Mouse (Mus musculus): Measurements from ENCODE around the gene Pitpnc1. TPM values are rescaled to one million over a fixed set of nuclear protein-coding genes. Genes with fewer than 3 reads are reported as not detected.

The Pitpnc1 gene
- polyA plus RNA-seq, 1 experiment from 2014 or later: 20.8 TPM

DNA sequence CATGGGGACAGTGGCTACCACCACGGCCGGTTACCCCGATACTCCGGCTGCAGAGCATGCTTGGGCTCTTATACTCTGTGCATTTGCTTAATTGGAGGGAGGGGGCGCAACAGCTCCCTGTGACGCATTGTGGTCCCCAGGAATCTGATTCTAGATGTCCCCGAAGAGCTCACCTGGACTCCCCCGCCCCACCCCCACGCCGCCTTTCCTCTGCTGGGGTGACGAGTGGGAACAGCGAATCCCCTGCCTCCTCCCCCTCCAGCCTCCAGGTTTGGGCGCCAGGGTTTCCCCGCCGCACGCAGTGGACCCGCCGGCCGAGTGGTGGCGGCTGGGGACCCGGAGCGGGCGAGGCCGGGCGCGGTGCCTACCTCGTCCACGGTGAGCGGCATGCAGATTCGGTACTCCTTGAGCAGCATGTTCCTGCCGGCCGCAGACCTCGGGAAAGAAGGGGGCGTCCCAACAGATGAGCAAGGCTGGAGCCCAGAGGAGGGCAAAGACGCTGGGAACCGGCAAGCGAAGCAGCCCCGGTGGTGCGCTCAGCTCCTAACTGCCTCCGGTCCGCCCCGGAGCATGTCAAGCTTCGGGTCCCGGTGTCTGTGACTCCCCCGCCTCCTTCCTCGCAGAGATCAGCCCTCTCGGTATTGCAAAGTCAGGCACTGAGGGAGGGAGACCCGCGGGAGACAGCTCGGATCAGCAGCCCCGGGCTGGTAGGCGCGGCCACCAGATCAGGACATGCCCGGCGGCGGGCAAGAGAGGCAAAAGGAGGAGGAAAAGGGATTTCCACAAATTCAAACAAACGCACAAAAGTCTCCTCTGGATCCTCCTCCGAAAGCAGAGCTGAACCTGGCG, 752 bp downstream of the Pitpnc1 start:
- H3K27me3 ChIP-seq (ENCODE audit: control insufficient read depth, insufficient read depth, low read length): no peaks in the 10 kb centered on the region
- peak overlapping the region; percentile 70 for H3K4me2 ChIP-seq (ENCODE audit: low read depth, low read length)
- peak overlapping the region; percentile 95 for H3K27ac ChIP-seq (ENCODE audit: low read length)
- H3K36me3 ChIP-seq (ENCODE audit: control insufficient read depth, insufficient read depth): no peaks in the 10 kb centered on the region
- H3K4me3 ChIP-seq (ENCODE audit: low read length): peak overlapping the region; percentile 72
- H3K4me1 ChIP-seq (ENCODE audit: control insufficient read depth, insufficient read depth, low read length): peaks cover 18% of the 10 kb centered on the region
- under 1% methylated on average over 59 of the region's 59 CpGs for WGBS
- peak; percentile 53 for ATAC-seq (replicated peaks; ENCODE audit: extremely low read depth, insufficient read depth, low FRiP score)
- H3K9ac ChIP-seq (ENCODE audit: low read length): peak overlapping the region; percentile 92
- H3K9me3 ChIP-seq (replicated peaks; ENCODE audit: control insufficient read depth, low read length): no peaks in the 10 kb centered on the region

GRCm38 (mm10) chr11:107469031-107469522, 1.4 kb downstream of the Pitpnc1 start:
- Histone ChIP-seq H3K4me2 (ENCODE audit: low read depth, low read length) (peak overlapping the region; percentile 70), H3K27ac (ENCODE audit: low read length) (peak overlapping the region; percentile 95), H3K27me3 (ENCODE audit: control insufficient read depth, insufficient read depth, low read length) (no peaks in the 10 kb centered on the region), H3K9ac (ENCODE audit: low read length) (peak overlapping the region; percentile 92), H3K36me3 (ENCODE audit: control insufficient read depth, insufficient read depth) (no peaks in the 10 kb centered on the region), H3K4me3 (ENCODE audit: low read length) (peak overlapping the region; percentile 72), H3K9me3 (replicated peaks; ENCODE audit: control insufficient read depth, low read length) (no peaks in the 10 kb centered on the region), H3K4me1 (ENCODE audit: control insufficient read depth, insufficient read depth, low read length) (peaks cover 18% of the 10 kb centered on the region)
- ATAC-seq (replicated peaks; ENCODE audit: extremely low read depth, insufficient read depth, low FRiP score): peak; percentile 79
- WGBS: under 1% methylated on average over 38 of the region's 38 CpGs

- Histone ChIP-seq H3K27ac (ENCODE audit: low read length) (peak overlapping the region; percentile 95), H3K9ac (ENCODE audit: low read length) (peak overlapping the region; percentile 92), H3K9me3 (replicated peaks; ENCODE audit: control insufficient read depth, low read length) (no peaks in the 10 kb centered on the region), H3K27me3 (ENCODE audit: control insufficient read depth, insufficient read depth, low read length) (no peaks in the 10 kb centered on the region), H3K36me3 (ENCODE audit: control insufficient read depth, insufficient read depth) (no peaks in the 10 kb centered on the region), H3K4me3 (ENCODE audit: low read length) (peak overlapping the region; percentile 72), H3K4me1 (ENCODE audit: control insufficient read depth, insufficient read depth, low read length) (peaks cover 18% of the 10 kb centered on the region), H3K4me2 (ENCODE audit: low read depth, low read length) (peak overlapping the region; percentile 70)
- ATAC-seq (replicated peaks; ENCODE audit: extremely low read depth, insufficient read depth, low FRiP score): no peak
- WGBS: 20% methylated on average over 16 of the region's 16 CpGs
Observed at GRCm38 (mm10) chr11:107468252-107469030, 2.1 kb downstream of the Pitpnc1 start.

DNA sequence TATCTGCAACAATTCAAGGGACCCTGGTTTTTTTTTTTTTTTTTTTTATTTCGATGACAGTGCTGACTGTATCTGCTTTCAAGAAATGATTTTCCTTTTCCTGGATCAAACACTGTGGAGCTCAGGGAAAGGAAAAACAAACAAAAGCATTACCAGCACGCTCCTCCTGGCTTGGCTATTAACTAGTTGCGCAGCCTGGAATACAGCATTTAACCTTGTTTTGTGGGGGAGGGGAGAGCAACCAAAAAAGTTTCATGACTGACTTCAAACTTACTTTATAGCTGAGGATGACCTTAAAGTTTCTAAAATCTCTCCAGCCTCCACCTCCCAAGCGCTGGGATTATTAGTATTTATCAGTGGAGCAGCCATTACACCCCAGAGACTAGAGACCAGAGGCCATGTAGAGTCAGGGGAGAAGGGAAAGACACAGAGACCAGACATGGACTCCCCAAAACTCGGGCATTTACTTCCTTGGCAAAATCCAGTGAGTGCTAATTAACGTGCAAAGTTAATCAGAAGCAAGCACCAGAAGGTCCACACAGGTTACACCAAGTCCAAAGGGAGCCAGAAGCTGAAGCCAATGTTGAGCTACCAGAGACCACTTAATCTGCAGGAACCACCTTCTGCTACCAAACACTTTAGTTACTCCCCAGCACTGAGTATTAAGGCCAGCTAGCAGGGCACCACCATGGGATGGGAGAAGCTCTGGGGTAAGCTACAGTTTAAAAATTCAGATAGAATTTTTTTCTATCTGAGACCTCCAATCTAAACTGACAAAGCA, 3.7 kb downstream of the Pitpnc1 start:
- Histone ChIP-seq H3K4me1 (ENCODE audit: control insufficient read depth, insufficient read depth, low read length) (peaks cover 17% of the 10 kb centered on the region), H3K9ac (ENCODE audit: low read length) (no peak overlapping the region), H3K4me2 (ENCODE audit: low read depth, low read length) (no peak overlapping the region), H3K27me3 (ENCODE audit: control insufficient read depth, insufficient read depth, low read length) (no peaks in the 10 kb centered on the region), H3K27ac (ENCODE audit: low read length) (no peak overlapping the region), H3K9me3 (replicated peaks; ENCODE audit: control insufficient read depth, low read length) (peaks cover 3% of the 10 kb centered on the region; the same call in 1 of the 2 replicates), H3K36me3 (ENCODE audit: control insufficient read depth, insufficient read depth) (no peaks in the 10 kb centered on the region; the same call in 1 of the 2 replicates), H3K4me3 (ENCODE audit: low read length) (no peak overlapping the region)
- WGBS: 71% methylated on average over 6 of the region's 6 CpGs
- ATAC-seq (replicated peaks; ENCODE audit: extremely low read depth, insufficient read depth, low FRiP score): no peak

DNA sequence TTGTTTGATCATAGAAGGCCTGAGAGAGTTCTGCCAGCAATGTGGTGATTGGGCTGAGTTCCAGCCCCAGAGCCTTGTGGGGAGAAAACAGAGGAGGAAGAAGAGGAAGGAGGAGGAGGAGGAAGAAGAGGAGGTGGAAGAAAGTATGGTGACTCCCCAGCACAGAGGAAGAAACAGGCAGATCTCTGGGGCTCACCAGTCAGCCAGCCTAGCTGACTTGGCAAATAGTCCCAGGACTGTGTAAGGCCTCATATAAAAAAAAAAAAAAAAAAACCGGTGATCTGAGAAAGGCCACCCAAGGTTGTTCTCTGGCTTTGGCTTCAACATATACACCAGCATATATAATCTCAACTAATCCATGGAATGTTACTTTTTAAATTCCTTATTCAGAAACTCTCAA, 4.5 kb downstream of the Pitpnc1 start:
- WGBS: 50% methylated on average over 1 of the region's 1 CpGs

GRCm38 (mm10) chr11:107465041-107465440, 5.5 kb downstream of the Pitpnc1 start:
- H3K4me3 ChIP-seq (ENCODE audit: low read length): no peak overlapping the region
- H3K36me3 ChIP-seq (ENCODE audit: control insufficient read depth, insufficient read depth): no peaks in the 10 kb centered on the region; the same call in 1 of the 2 replicates
- peaks cover 11% of the 10 kb centered on the region for H3K4me1 ChIP-seq (ENCODE audit: control insufficient read depth, insufficient read depth, low read length)

More for the DNA sequence above, 4.5 kb downstream of the Pitpnc1 start:
- H3K4me3 ChIP-seq (ENCODE audit: low read length): no peak overlapping the region
- no peaks in the 10 kb centered on the region; the same call in 1 of the 2 replicates for H3K36me3 ChIP-seq (ENCODE audit: control insufficient read depth, insufficient read depth)
- no peak overlapping the region for H3K4me2 ChIP-seq (ENCODE audit: low read depth, low read length)
- H3K9ac ChIP-seq (ENCODE audit: low read length): no peak overlapping the region
- peaks cover 3% of the 10 kb centered on the region; the same call in 1 of the 2 replicates for H3K9me3 ChIP-seq (replicated peaks; ENCODE audit: control insufficient read depth, low read length)
- peaks cover 13% of the 10 kb centered on the region for H3K4me1 ChIP-seq (ENCODE audit: control insufficient read depth, insufficient read depth, low read length)
- H3K27ac ChIP-seq (ENCODE audit: low read length): no peak overlapping the region
- H3K27me3 ChIP-seq (ENCODE audit: control insufficient read depth, insufficient read depth, low read length): no peaks in the 10 kb centered on the region
- ATAC-seq (replicated peaks; ENCODE audit: extremely low read depth, insufficient read depth, low FRiP score): no peak

DNA sequence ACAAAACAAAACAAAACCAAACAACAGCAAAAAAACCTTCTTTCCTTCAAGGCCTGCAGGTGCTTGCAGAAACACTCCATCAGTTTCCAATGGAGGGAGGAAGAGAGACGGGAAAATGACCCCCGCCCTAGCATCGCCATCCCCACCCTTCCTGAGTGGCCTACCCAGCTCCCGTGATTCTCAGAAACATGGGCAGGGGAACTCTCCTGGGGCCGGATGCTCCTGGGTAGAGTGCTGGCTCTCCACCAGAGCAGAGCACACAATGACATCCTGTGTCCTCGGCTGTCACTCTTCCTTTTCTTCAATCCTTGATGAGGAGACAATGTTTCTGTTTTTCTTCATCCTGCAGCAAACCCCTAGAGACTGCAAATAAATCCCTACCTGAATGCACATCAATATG, 6.4 kb downstream of the Pitpnc1 start:
- no peak for ATAC-seq (replicated peaks; ENCODE audit: extremely low read depth, insufficient read depth, low FRiP score)
- peaks cover 3% of the 10 kb centered on the region; the same call in 1 of the 2 replicates for H3K9me3 ChIP-seq (replicated peaks; ENCODE audit: control insufficient read depth, low read length)
- H3K27me3 ChIP-seq (ENCODE audit: control insufficient read depth, insufficient read depth, low read length): no peaks in the 10 kb centered on the region
- peaks cover 11% of the 10 kb centered on the region for H3K4me1 ChIP-seq (ENCODE audit: control insufficient read depth, insufficient read depth, low read length)
- no peak overlapping the region for H3K4me3 ChIP-seq (ENCODE audit: low read length)
- no peaks in the 10 kb centered on the region; the same call in 1 of the 2 replicates for H3K36me3 ChIP-seq (ENCODE audit: control insufficient read depth, insufficient read depth)
- H3K4me2 ChIP-seq (ENCODE audit: low read depth, low read length): no peak overlapping the region
- 58% methylated on average over 6 of the region's 6 CpGs for WGBS
- no peak overlapping the region for H3K9ac ChIP-seq (ENCODE audit: low read length)
- 0 out of 2 replicates have a peak overlapping the region, but pooled peaks have one; percentile 18 for H3K27ac ChIP-seq (ENCODE audit: low read length)

More at GRCm38 (mm10) chr11:107465041-107465440, 5.5 kb downstream of the Pitpnc1 start:
- H3K9ac ChIP-seq (ENCODE audit: low read length): no peak overlapping the region
- no peaks in the 10 kb centered on the region for H3K27me3 ChIP-seq (ENCODE audit: control insufficient read depth, insufficient read depth, low read length)
- ATAC-seq (replicated peaks; ENCODE audit: extremely low read depth, insufficient read depth, low FRiP score): no peak
- H3K27ac ChIP-seq (ENCODE audit: low read length): no peak overlapping the region
- no peak overlapping the region for H3K4me2 ChIP-seq (ENCODE audit: low read depth, low read length)
- peaks cover 3% of the 10 kb centered on the region; the same call in 1 of the 2 replicates for H3K9me3 ChIP-seq (replicated peaks; ENCODE audit: control insufficient read depth, low read length)
- WGBS: 90% methylated on average over 4 of the region's 4 CpGs

DNA sequence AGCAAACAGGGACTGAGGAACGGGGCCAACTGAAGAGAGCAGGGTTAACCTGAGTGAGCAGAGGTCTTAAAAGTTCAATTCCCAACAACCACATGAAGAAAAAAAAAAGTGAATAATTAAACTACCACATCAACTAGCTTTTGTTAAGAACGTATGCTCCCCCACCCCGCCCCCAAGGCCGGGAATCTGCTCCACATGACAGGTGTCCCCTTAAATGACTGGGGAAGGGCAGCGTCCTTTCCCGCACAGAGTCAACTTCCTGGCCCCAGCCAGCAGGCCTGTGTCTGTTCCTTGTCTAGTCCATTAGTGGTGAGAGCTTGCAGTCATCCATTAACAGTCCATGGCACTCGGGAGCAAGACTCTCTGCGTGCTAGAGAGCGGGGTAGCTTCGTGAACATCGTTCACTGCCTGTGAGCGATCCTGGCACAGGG, 7.2 kb downstream of the Pitpnc1 start:
- H3K4me1 ChIP-seq (ENCODE audit: control insufficient read depth, insufficient read depth, low read length): peaks cover 6% of the 10 kb centered on the region
- H3K9ac ChIP-seq (ENCODE audit: low read length): no peak overlapping the region
- peaks cover 3% of the 10 kb centered on the region; the same call in 1 of the 2 replicates for H3K9me3 ChIP-seq (replicated peaks; ENCODE audit: control insufficient read depth, low read length)
- no peak for ATAC-seq (replicated peaks; ENCODE audit: extremely low read depth, insufficient read depth, low FRiP score)
- H3K4me3 ChIP-seq (ENCODE audit: low read length): no peak overlapping the region
- no peaks in the 10 kb centered on the region; the same call in 1 of the 2 replicates for H3K36me3 ChIP-seq (ENCODE audit: control insufficient read depth, insufficient read depth)
- no peaks in the 10 kb centered on the region for H3K27me3 ChIP-seq (ENCODE audit: control insufficient read depth, insufficient read depth, low read length)
- H3K4me2 ChIP-seq (ENCODE audit: low read depth, low read length): no peak overlapping the region
- 69% methylated on average over 12 of the region's 12 CpGs for WGBS
- H3K27ac ChIP-seq (ENCODE audit: low read length): no peak overlapping the region

Measured in heart, embryonic 16.5 days (tissue).